In the genomic region with DNA sequence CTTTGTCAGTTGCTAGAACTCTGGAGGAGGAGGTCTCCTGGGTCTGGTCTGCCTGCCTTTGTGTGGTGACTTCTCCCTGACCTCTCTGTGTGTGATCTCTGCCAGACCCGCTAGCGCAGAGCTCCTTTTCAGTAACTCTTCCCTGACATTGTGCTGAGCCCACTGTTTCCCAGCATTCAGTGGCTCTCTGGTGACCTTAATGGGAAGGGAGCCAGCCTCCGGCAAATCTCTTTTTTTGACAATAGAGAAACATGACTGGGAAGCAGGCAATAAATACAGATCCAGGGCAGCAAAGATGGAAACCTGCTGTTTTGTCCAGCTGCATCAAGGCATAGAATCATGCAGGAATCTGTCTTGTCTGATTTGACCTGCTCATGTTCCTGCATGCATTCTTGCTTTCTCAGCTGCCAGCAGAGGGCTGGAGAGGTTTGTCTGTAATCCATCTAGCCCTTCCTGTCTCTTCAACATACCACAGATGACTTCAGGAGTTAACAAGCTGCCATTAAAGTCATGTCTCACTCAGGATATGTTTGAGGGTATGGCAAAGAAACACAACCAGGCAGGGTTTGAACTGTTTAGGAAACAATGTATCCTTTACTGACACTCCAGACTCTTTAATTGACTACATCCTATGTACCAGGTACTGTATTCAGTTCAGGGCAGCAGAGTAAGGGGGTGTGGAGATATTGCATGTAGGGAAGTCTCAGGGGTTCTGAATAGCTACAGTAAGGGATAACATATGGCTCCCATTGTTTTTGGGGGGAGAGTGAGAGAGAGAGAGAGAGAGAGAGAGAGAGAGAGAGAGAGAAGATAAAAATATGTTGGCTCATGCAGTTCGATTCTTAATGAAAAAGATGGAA, we compare ENCODE assay signal across 9 mouse cellular contexts.
A peak's percentile ranks its signal among the peaks of the same experiment; 100 is the strongest.
DNase-seq lines count a peak whose midpoint lies in the region; ATAC-seq lines count a peak whose summit lies in the region.
"Had no signal": no experiment of that assay in that cellular context is flagged by ENCODE, and none has a peak within 500 bp of the region (broad histone marks: within the 10 kb centered on the region; RNA-seq: fewer than 3 reads in every experiment).

No protein-coding gene starts in this region.

- H3K27ac ChIP-seq in embryonic facial prominence, embryonic 14.5 days (replicated peaks; ENCODE audit: low read depth, low read length), result peak overlapping the region; percentile 30
- peak overlapping the region; percentile 67 for H3K27ac ChIP-seq in neural tube, embryonic 12.5 days

- no peak overlapping the region for H3K4me2 ChIP-seq in embryonic facial prominence, embryonic 14.5 days (ENCODE audit: low read depth, low read length)
- no peak overlapping the region; the same call in 1 of the 2 replicates for H3K4me2 ChIP-seq in neural tube, embryonic 12.5 days (replicated peaks)

- intact Hi-C loops in left cerebral cortex, postnatal 4 days (cut with DNase I), result no loop called here
- intact Hi-C loops in heart, postnatal 25 days (cut with DNase I), result no loop called here

- H3K27me3 ChIP-seq in embryonic facial prominence, embryonic 14.5 days (replicated peaks; ENCODE audit: control insufficient read depth, insufficient read depth, low read length), result no peaks in the 10 kb centered on the region
- H3K27me3 ChIP-seq in neural tube, embryonic 12.5 days (replicated peaks), result no peaks in the 10 kb centered on the region

- ATAC-seq in embryonic facial prominence, embryonic 14.5 days (ENCODE audit: low read depth), result peak; percentile 80; the same call in 1 of the 2 replicates
- peak; percentile 59 for ATAC-seq in neural tube, embryonic 12.5 days (ENCODE audit: low FRiP score, low read depth)
- ATAC-seq in megakaryocyte-erythroid progenitor cell, adult 5-6 weeks (replicated peaks; ENCODE audit: low FRiP score, low TSS enrichment, poor library complexity, severe bottlenecking), result no peak

- WGBS in embryonic facial prominence, embryonic 14.5 days, result 17% methylated on average over 4 of the region's 4 CpGs
- WGBS in neural tube, embryonic 12.5 days, result 9% methylated on average over 4 of the region's 4 CpGs

- peaks cover 29% of the 10 kb centered on the region for H3K4me1 ChIP-seq in embryonic facial prominence, embryonic 14.5 days (ENCODE audit: control insufficient read depth, insufficient read depth, low read length)
- H3K4me1 ChIP-seq in neural tube, embryonic 12.5 days, result peaks cover 25% of the 10 kb centered on the region

- H3K9me3 ChIP-seq in embryonic facial prominence, embryonic 14.5 days (ENCODE audit: control insufficient read depth, low read length), result no peaks in the 10 kb centered on the region
- H3K9me3 ChIP-seq in neural tube, embryonic 12.5 days, result no peaks in the 10 kb centered on the region
- H3K9me3 ChIP-seq: G1E had no signal

- H3K4me3 ChIP-seq in embryonic facial prominence, embryonic 14.5 days (ENCODE audit: low read depth, low read length), result no peak overlapping the region
- H3K4me3 ChIP-seq in neural tube, embryonic 12.5 days, result no peak overlapping the region

- H3K36me3 ChIP-seq in embryonic facial prominence, embryonic 14.5 days (ENCODE audit: control insufficient read depth, insufficient read depth, low read length), result no peaks in the 10 kb centered on the region
- H3K36me3 ChIP-seq in neural tube, embryonic 12.5 days, result no peaks in the 10 kb centered on the region
- H3K36me3 ChIP-seq: G1E had no signal

- peak; percentile 24 for DNase-seq in left cerebral cortex, postnatal 4 days
- no peak for DNase-seq in left cerebral cortex, adult 11 months (ENCODE audit: low spot score)
- peak; percentile 84 for DNase-seq in embryonic facial prominence, embryonic 14.5 days (ENCODE audit: low spot score)
- DNase-seq in heart, postnatal 25 days (ENCODE audit: low spot score), result peak; percentile 30
- peak; percentile 73 to 77 for DNase-seq in kidney, postnatal 36 days
- no peak for DNase-seq in cerebellum, postnatal 25 days

- H3K9ac ChIP-seq in embryonic facial prominence, embryonic 14.5 days (ENCODE audit: low read depth, low read length), result no peak overlapping the region
- no peak overlapping the region for H3K9ac ChIP-seq in neural tube, embryonic 12.5 days

Comparison
In these comparisons a context has a peak if more than half of its experiments do, and no peak if none do; other contexts are left out.
1. DNase-seq: peak in left cerebral cortex, postnatal 4 days (single experiment), embryonic facial prominence, embryonic 14.5 days (single experiment), heart, postnatal 25 days (single experiment) and kidney, postnatal 36 days (2 of 2); none in left cerebral cortex, adult 11 months (single experiment) and cerebellum, postnatal 25 days (0 of 2).